Mouse (Mus musculus) monocyte, adult 5-6 weeks (primary cell): ENCODE measurements around the gene Defa25. TPM values are rescaled to one million over a fixed set of nuclear protein-coding genes. Genes with fewer than 3 reads are reported as not detected.
"Not testable (repeated sequence)": the region's sequence is repeated elsewhere in the genome, so short reads cannot be mapped to it uniquely, and the experiment has no call there.

ENCODE experiments used
- ATAC-seq: fragments of 153-309, 156-312 bp; replicated peaks from 2 replicates; pipeline ENCODE4 v1.8.0; 2017; ENCODE audit warnings: mild to moderate bottlenecking; ENCODE audit not compliant: low TSS enrichment, insufficient number of reproducible peaks, severe bottlenecking, poor library complexity, low FRiP score
- total RNA-seq: library from RNA; stranded (forward); fragments of 200-1000, 200-491, 200-594 nt; gene quantifications from 3 replicates; pipeline ENCODE4 v1.2.3, GENCODE M21; 2017

The Defa25 gene
- total RNA-seq, result not detected in 3 replicates

GRCm38 (mm10) chr8:21084142-21084541 lies at the start of gene Defa25:
Gene Defa25, plus strand, starts transcription at chr8:21084442.
- not testable (repeated sequence) for ATAC-seq

DNA sequence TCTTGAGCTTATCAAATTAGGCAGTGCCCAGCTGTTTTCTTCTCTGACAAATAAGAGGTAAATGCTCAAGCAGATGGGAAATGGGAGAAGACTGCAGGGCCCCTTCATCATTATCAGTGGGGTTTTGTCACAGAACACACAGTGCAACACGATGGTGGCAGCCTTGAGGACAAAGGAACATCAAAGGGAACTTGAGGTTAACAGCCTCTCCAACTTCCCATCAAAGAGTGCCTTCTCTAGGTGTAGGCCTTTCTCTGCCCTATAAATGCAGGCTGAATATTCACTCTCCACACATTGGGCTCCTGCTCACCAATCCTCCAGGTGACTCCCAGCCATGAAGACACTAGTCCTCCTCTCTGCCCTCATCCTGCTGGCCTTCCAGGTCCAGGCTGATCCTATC lies 29.5 kb upstream of the Defa25 start, which contains the start of gene Defa23:
Gene Defa23 (plus strand): TSS at position 301 of the 400 bp plus-strand sequence.
- not testable (repeated sequence) for ATAC-seq

DNA sequence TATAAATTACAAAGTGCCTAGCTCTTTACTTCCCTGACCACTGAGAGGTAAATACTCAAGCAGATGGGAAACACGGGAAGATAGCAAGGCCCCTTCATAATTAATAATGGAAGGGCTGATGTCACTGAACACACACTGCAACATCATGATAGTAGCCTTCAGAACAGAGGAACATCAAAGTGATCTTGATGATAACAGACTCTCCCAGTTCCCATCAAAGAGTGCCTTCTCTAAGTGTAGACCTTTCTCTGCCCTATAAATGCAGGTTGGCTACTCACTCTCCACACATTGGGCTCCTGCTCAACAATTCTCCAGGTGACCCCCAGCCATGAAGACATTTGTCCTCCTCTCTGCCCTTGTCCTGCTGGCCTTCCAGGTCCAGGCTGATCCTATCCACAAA lies 19.5 kb upstream of the Defa25 start, which contains the start of gene Defa35:
Gene Defa35 (plus strand): TSS at position 301 of the 400 bp plus-strand sequence.
- not testable (repeated sequence) for ATAC-seq

- ATAC-seq, result no peak
Measured at GRCm38 (mm10) chr8:21093106-21093505, 8.9 kb downstream of the Defa25 start.

DNA sequence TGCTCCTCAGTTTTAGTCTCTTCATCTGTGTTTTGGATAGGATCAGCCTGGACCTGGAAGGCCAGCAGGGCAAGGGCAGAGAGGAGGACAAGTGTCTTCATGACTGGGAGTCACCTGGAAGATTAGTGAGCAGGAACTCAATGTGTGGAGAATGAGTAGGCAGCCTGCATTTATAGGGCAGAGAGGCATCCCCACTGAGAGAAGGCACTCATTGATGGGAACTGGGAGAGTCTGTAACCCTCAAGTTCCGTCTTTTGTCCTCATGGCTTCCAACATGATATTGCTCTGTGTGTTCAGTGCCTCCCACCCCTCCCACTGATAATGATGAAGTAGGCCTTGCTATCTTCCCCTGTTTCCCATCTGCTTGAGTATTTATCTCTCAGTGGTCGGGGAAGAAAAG lies 11.7 kb downstream of the Defa25 start, which contains the start of gene Gm14851:
Gene Gm14851 (minus strand): TSS at position 101 of the 400 bp plus-strand sequence.
- not testable (repeated sequence) for ATAC-seq

DNA sequence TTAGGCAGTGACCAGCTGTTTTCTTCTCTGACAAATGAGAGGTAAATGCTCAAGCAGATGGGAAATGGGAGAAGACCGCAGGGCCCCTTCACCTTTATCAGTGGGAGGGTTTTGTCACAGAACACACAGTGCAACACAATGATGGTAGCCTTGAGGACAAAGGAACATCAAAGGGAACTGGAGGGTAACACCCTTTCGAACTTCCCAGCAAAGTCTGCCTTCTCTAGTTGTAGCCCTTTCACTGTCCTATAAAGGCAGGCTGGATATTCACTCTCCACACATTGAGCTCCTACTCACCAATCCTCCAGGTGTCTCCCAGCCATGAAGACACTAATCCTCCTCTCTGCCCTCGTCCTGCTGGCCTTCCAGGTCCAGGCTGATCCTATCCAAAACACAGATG lies 50.1 kb downstream of the Defa25 start, which contains the start of gene Defa30:
Gene Defa30 (plus strand): TSS at position 301 of the 400 bp plus-strand sequence.
- not testable (repeated sequence) for ATAC-seq

Other genes starting within 250 kb of the Defa25 start
- not detected in 3 replicates for gene Defb33, start 191.8 kb upstream of the Defa25 start, total RNA-seq
- not detected in 3 replicates for gene Gm15056, start 181.8 kb upstream of the Defa25 start, total RNA-seq
- gene Gm6040, start 162.4 kb upstream of the Defa25 start, total RNA-seq, result not detected in 3 replicates
- not detected in 3 replicates for gene AY761185, start 139.7 kb upstream of the Defa25 start, total RNA-seq
- gene Defa21, start 58.9 kb upstream of the Defa25 start, total RNA-seq, result not detected in 3 replicates
- gene Defa23, start 29.4 kb upstream of the Defa25 start, total RNA-seq, result not detected in 3 replicates
- not detected in 3 replicates for gene Defa35, start 19.4 kb upstream of the Defa25 start, total RNA-seq
- gene Gm14851, start 11.6 kb downstream of the Defa25 start, total RNA-seq, result not detected in 3 replicates
- gene Defa30, start 50.2 kb downstream of the Defa25 start, total RNA-seq, result not detected in 3 replicates
- gene Defa22, start 77.8 kb downstream of the Defa25 start, total RNA-seq, result not detected in 3 replicates
- gene Defa31, start 107.2 kb downstream of the Defa25 start, total RNA-seq, result not detected in 3 replicates
- gene Gm15293, start 117.1 kb downstream of the Defa25 start, total RNA-seq, result not detected in 3 replicates
- gene Gm15292, start 165.3 kb downstream of the Defa25 start, total RNA-seq, result not detected in 3 replicates
- gene Defa27, start 231.1 kb downstream of the Defa25 start, total RNA-seq, result not detected in 3 replicates
- gene Defa29, start 242.6 kb downstream of the Defa25 start, total RNA-seq, result not detected in 3 replicates